Mouse (Mus musculus): ENCODE measurements around the gene Tsc2.

The Tsc2 gene

DNA sequence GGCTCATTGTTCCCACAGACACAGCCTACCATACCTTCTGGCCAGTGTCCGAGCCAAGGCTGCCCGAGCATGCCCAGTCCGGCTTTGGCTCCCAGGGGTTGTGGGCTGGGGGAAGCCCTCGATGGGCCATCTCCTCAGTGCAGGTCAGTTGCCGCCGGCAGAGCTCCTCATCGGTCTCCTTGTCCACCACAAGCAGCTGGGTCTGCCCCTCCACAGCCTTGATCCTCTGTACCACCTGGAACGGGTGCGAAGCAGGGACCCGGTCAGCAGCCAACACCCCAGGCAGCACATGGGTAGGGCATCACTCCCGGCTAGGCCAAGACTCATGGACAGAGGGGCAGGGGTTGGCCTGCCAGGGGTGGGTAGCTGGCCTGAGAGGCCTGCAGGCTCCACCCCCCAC lies 15.1 kb upstream of the Tsc2 start:
- no peak for DNase-seq (ENCODE audit: low read depth, low spot score)

DNA sequence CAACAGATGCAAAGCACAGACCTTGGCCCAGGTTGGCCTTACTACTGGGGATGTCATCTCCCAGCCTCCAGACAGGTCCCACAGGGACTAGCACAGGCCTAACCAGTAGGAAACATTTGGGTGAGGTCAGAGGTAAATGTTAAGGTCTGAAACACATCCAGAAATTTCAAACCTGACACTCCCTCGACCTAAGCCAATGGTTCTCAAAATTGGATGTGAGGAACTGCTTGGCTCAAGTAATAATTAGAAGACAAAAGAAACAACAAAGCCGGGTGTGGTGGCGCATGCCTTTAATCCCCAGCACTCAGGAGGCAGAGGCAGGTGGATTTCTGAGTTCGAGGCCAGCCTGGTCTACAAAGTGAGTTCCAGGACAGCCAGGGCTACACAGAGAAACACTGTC lies 14.0 kb upstream of the Tsc2 start:
- DNase-seq (ENCODE audit: low read depth, low spot score): no peak

DNA sequence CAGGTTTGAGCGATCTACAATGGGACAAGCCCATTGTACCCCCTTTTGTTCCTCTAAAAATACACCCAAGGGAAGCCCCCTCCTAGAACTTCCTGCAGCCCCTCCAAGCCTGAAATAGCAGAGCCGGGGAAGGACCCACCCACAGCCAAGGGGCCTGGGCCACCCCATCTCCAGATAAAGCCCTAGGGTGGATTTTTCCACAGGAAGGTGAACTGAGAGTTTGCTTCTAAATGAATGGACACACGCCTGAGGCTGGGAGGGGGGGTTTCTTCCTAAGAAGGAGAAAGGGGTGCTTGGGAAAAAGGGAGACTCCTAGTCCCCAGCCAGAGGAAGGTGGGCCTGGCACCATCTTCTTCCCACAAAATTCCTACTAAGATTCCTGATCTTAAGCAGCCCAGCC lies 13.5 kb upstream of the Tsc2 start:
- no peak for DNase-seq (ENCODE audit: low read depth, low spot score)

DNA sequence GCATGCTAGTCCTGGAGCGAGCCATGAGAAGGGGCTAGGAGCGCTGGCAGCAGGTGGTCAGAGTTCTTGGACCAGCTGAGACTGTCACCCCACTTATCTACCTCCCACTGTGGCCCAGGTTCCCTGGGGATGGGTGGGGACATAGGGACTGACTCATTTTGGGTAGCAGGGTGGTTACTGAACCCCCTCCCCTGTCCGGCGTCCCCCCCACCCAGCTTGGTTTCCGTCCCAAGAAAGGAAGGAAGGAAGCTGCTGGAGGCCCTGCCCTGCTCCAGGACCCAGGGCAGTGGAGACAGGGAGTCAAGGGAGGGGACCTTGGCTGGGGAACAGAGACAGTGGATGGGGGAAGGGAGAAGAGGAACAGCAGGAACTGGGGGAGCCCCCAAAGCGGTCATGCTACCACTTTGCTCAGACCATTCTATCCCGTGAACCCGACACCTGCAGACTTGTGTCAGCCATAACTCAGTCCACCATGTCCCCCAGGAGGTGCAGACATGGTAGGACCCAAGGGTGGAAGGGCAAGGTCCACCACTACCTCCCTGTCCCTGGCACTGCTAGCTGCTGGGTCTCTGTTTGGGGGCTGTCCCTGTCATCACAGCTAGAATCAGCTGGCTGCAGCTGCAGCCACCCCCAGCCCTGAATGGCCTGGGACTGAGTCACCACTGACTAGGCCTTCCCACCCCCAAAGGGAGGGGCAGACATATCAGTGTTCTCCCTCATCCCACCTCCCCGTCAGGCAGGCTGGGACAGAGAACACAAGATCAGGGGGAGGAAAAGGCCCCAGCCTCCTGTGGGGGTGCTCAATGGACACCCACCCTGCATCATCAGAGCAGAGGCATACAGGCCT lies 12.7 kb upstream of the Tsc2 start:
- DNase-seq (ENCODE audit: low read depth, low spot score): no peak

DNA sequence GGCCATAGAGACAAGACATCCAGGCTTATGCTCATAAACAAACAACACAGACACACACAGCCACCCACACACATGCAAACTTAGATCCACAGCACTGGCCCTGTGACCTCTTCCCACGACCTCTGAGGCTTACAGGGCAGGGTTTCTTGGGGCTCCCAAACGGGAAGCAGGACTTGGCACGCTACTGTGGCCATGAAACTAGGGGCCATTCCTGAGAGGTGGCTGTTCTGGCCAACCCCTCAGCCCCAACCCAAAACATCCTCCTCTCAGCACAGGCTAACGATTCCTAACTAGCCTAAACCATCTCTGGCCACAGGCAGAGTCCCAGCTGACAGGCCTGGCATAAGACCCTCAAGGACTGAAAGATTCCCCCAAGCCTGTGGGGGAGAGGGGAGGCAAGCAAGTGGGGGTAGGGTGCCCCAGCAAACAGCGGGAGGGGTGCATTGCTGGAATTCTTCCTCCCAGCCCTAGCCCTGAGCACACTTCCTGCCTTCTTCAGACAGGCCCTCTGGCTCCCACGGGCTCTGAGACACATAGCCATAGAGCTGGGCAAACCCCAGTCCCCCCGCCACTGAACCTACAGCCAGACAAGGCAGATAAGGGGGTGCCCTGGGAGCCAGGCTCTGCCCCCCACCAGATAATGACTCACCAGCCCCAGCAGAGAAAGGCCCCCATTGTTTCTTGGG lies 11.7 kb upstream of the Tsc2 start:
- DNase-seq (ENCODE audit: low read depth, low spot score): peak; percentile 34

DNA sequence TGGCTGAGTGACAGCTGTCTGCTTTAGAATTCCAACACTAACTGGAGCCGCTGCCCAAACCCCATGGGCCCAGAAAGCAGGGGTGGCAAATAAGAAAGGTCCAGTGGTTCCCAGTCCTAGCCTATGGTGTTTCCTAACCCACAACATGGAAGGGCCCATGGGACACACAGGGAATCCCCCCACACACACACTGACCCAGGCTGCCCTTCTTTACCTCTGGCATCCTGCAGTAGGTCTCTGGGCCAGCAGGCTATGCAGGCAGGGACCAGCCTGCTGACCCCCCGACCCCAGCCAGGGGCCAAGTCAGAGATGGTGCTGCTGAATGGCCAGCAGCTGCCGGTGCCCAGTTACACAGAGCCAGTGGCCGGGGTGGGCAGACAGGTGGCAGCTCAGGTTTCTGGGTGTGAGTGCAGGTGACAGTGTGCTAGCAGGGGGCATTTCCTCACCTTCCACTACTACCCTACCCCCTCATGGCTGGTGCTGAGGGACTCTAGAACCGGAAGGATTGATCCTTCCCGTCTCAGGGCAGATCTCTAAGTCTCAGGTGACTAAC lies 10.4 kb upstream of the Tsc2 start:
- DNase-seq (ENCODE audit: low read depth, low spot score): no peak

DNA sequence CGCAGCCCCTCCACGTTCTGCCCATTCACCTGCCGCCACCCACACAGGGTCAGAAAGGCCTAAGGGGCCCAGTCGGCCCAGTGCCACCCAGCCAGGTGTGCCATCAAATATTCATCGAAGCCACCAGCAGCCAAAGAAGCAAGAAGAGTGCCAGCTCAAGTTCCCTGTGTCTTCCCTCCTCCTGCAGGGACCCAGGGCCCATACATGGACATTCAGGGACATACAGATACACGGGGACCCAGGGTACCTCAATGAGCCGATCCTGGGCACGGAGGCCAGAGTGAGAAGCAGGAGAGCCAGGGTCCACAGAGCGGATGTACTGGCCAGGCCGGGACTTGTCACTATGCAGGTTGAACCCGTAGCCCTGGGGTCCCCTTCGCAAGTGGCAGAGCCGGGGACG lies 9.5 kb upstream of the Tsc2 start:
- no peak for DNase-seq (ENCODE audit: low read depth, low spot score)

DNA sequence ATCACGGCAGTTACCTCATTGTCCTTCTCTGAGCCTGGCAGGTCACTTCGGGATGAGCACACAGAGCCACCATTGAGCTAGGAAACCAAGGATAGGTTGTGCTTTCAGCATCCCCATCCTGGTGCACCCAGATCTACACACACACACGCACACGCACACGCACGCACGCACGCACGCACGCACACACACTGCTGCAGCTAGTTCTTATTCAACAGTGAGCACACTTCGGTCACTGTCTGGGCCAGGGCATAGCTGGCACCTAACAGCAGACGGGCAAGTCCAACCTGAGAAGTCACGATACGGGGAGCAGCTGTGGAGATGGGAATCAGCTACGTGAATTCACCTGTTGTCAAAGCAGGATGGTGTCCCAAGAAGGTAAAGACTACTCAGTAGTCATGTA lies 8.2 kb upstream of the Tsc2 start:
- DNase-seq (ENCODE audit: low read depth, low spot score): no peak

DNA sequence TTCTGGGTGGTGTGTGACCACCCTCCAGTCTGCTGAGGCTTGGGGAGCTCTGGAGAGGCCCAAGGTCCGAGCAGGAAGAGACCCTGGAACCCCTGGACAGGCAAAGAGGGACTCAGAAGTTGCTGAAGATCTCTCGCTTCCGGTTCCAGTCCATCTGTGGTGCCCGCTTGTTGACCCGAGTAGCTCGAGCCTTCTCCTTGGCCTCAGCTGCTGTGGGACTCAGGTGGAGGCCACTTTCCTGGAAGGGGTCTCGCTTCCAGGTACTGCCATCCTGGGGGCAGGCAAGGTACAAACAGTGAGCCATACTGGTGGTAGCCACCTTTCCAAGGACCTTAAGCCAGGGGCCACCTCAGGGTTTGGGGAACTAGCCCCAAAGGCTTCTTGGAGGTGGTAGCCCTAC lies 7.7 kb upstream of the Tsc2 start:
- DNase-seq (ENCODE audit: low read depth, low spot score): no peak

DNA sequence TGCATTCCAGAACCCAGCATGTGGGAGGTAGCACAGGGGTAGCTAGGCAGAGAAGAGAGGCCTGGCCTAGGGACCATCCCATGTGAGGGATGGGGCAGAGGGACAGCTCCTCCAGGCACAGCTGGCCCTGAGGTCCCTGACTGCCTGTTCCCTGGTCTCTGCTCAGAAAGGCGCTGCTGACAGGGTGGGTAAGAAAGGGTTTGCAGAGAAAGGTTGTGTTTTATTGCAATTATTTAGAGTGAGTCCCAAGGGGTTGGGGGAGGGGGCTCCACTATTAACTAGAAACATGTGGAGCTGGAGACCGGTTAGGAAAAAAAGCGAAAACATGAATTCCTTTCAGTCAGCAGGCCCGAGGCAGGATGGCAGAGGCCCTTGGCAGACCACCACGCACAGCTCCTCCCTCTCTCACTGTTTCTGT lies 7.2 kb upstream of the Tsc2 start:
- DNase-seq (ENCODE audit: low read depth, low spot score): peak; percentile 70

DNA sequence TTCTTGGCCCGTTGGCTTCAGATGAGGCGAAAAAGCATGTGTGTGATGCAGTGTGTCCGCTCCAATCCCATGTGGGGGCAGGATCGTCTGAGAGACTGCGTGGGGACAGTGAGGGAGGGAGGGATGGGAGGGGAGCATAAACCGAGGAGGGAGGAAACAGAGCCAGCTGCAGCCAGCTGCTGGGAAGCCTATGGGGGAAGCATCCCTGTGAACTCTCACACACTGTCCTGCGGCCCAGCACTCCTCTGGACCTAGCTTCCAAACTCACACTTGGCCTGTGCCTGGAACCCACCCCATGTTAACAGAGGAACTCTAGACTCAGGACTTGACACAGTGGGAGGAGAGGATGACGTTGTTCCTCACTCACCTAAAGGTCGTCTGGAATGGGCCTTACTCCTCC lies 6.4 kb upstream of the Tsc2 start:
- DNase-seq (ENCODE audit: low read depth, low spot score): no peak

DNA sequence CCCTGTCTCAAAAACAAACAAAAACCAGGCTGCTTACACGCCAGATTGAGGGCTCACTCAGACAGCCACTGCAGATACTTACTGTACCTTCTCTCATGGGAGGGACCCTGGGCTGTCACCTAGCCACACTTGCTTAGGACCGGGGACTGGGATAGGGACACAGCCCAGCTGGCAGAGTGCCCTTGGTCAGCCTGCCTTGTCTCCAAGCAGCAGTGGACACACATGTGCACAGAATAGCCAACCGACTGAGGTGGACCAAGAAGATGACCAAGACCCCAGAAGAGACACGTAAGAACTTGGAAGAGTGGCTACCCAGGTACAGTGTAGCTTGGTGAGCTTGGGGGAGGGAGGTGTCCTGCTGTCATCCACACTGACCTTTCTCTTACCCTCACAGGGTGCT lies 5.8 kb upstream of the Tsc2 start:
- no peak for DNase-seq (ENCODE audit: low read depth, low spot score)

DNA sequence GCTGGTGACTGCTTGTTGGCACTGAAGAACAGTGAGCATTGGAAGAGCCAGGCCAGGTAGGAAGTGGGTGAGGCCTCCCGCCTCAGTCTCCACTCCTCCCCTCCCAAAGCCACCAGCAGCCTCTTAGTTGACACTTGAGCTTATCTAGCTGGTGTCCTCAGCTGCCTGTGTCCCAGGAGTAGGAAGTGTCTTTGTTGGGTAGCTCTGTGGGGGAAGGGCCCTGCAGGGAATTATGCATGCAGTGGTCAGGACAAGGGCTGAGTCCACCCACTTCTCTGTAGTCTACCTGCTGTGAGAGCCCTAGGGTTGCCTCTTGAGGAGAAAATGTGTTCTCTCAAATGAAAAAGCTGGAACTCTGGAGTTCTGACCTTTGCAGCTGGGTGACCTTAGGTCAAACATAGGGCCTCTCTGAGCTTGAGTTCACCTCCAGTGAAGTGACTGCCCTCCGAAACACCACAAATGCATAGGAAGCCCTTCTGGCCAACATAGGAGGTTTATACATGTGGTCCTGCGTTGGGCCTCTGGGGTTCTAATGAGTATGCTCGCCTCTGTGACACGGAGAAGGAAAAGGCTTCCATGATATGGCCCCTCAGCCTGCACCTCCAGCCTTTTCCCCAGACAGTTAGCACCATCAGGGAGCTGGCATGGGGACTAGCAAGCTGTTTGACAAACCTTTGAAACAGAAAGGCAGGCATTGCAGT lies 4.5 kb upstream of the Tsc2 start:
- DNase-seq (ENCODE audit: low read depth, low spot score): no peak

DNA sequence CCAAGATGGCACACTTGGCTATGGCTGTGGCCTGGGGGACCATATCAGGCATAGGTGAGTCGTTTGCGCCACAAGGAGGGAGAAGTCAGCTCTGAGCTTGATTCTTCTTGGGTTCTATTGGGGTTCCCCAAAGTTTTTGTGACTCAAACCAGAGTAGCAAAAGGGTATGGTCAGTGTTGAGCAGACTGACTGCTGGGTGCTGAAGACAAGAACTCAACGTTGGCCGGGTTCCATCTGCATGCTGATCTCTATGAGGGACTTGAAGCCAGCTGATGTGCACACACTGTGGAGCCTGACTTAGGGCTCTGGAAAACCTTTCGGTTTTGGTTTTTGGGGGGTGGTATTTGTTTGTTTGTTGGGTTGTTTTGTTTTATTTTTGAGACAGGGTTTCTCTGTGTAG lies 3.3 kb upstream of the Tsc2 start:
- no peak for DNase-seq (ENCODE audit: low read depth, low spot score)

DNA sequence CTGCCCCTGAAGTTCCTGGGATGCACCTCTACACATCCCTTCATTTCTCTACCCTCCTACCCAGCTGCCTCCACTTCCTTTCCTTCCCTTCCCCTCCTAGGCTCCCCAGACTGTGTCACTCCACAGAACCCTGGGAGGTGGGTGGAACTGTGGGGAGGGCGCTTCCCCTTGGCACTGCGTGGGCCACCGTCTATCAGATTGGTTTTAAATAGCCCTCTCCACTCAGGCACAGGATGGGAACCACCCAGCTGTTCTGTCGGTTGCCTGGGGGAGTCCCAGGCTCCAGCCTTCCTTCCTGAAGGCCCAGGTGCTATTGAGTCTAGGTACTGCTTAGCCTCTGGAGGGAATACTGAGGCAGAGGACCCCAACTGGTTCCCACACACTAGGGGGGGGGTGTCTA lies 2.6 kb upstream of the Tsc2 start:
- DNase-seq (ENCODE audit: low read depth, low spot score): no peak

DNA sequence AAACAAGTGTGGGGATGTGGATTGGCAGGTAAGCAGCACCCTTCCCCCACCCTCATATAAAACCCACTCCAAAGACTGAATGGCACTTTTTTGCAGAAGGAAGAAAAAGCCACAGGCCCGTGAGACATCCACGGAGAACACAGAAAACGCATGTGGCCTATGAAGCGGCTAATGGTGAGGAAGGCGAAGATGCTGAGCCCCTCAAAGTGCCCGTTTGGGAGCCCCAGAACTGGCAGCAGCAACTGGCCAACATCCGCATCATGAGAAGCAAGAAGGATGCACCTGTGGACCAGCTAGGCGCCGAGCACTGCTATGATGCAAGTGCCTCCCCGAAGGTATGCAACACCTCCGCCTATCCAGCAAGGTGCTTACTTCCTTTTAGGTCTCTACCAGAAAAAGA lies 1.4 kb upstream of the Tsc2 start:
- DNase-seq (ENCODE audit: low read depth, low spot score): no peak

DNA sequence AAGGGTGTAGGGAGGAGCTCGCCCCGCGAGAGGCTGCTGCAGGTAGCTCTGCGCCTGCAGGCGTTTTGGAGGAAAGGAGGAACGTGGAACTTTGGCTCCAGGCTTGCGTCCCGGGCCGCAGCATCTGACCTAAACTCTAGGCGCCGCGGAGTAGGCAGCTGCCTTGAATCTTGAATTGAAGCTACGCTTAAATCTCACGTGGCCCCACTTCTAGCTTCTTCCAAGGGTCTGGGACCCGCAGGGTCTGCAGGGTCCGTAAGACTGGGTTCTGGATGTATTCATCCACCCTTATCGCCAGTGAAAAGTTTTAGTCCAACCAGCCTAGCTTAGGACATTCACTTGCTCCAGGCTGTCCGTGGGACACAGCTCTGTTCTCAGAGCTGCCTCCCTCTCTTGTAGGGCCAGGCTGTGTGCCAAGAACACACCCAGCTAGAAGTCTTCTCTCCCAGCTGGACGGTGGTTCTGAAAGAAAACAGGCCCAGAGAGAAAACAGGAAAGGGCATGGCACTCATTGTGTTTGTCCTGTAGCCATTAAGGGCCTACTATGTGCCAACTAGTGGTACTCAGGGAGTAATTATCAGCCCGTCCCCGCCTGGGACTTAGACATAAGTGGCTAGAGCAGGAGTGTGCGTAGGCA lies 501 bp upstream of the Tsc2 start:
- DNase-seq (ENCODE audit: low read depth, low spot score): no peak

DNA sequence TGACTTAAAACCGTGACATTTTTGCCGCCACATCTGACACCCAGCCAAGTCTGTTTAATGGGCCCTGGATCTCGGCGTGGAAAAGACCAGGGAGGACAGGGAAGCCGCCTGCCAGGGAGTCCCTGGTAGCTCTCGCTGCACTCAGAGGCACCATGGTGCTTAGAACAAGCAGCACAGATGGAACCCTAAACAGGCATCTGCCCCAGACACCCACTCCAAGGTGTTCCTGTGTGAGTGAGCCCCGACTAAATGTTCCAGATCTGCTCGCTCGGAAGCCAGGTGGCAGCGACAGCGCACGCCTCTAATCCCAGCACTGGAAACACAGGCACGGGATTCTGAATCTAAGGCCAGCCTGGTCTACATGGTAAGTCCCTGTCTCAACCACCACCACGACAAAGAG lies 2.4 kb downstream of the Tsc2 start:
- DNase-seq (ENCODE audit: low read depth, low spot score): no peak

DNA sequence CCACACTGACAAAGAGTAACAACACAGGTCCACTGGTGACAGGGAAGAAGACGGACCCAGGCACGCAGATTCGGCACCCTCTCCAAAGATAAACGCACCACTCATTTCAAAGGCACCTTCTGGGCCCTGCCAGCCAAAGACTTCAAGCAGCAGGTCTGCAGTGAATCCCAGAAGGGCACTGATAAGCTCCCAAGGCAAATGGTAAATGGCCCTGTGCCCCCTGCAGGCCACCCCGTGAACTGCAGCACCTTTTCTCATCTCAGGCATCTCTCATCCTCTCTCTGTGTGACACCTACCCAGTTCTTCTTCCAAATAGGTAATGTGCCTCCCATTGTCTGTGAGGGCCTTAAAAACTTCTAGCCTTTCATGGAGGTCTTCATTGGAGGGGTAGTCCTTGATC lies 3.8 kb downstream of the Tsc2 start:
- peak; percentile 70 for DNase-seq (ENCODE audit: low read depth, low spot score)

DNA sequence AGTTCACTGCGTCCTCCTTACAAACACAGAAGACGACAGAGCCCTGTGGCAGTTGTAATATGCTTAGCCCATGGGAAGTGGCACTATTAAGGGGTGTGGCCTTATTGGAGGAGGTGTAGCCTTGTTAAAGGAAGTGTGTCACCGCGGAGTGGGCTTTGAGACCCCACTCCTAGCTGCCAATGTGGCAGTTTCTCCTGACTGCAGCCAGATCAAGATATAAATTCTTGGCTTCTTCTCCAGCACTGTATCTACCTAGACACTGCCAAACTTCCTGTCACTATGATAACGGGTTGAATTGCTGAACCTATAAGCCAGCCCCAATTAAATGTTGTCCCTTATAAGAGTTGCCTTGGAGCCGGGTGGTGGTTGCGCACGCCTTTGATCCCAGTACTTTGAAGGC lies 7.0 kb downstream of the Tsc2 start:
- no peak for DNase-seq (ENCODE audit: low read depth, low spot score)

DNA sequence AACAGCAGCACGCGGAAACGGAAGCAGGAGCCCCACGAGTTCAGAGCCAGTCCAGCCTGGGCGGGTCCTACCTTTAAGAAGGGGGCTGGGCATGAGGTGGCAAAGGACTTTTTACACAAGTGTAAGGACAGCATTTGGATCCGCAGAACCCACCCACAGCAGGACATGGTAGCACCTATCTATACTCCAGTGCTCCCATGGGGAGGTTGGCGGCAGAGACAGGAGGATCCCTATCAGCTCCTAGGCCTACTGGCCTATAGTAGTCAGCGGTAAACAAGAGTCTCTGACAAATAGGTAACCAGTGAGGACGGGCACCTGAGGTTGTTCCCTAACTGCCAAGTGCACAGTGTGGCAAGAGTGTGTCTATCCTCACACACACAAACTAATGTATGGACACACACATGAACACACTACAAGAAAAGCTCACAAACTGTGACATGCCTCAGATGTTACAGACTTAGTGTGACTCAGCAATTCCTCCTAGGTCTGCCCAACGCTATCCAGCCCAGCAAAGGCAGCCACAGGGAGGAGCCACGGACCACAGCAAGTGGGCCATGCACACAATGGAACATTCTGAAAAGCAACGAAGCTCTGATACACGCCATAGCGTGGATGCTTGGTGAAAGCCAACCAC lies 14.8 kb downstream of the Tsc2 start:
- no peak for DNase-seq (ENCODE audit: low read depth, low spot score)

DNA sequence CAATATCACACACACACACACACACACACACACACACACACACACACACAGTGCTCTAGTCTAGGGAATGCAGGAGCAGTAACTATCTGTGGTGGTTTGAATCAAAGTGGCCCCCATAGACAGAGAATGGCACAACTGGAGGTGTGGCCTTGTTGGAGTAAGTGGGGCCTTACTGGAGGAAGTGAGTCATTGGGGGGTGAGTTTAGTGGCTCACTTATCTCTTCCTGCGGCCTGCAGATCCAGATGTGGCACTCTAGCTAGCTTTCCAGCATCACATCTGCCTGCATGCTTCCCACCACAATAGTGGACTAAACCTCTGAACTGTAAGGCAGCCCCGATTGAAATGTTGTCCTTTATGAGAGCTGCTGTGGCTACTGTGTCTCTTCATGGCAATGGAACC lies 21.7 kb downstream of the Tsc2 start:
- no peak for DNase-seq (ENCODE audit: low read depth, low spot score)

All from mesoderm, embryonic 11.5 days (tissue).